Mouse (Mus musculus): ENCODE measurements around the gene Adcy1.

The Adcy1 gene

DNA sequence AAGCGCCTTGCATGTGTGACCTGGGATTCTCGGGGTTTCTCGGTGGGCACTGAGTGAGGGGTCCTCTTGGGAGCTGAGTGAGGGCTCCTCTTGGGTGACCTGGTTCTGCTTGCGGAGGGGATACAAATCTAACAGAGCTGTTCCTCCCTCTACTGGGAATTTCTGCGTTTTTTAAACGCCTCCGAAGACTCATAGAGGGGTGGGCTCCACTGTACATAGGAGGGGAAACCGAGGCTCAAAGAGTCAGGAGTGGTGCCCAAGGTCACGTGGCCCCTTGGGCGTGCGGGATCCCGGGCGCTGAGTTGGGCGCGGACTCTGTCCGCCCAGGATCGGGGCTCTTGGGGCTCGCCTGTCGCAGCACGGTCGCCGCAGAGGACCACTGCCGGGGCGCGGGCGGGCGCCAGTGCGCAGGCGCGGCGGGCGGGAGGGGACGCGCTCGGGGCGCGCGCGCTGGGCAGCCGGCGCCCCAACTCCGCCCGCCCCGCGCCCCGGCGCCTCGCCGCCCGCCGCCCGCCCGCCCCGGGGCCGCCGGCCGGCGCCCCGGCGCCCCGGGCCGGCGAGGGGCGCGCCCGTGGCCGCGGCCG, at the start of gene Adcy1:
TSS of gene Adcy1 (plus strand) at position 489 of the 584 bp plus-strand sequence.
- DNase-seq (ENCODE audit: low spot score): no peak

DNA sequence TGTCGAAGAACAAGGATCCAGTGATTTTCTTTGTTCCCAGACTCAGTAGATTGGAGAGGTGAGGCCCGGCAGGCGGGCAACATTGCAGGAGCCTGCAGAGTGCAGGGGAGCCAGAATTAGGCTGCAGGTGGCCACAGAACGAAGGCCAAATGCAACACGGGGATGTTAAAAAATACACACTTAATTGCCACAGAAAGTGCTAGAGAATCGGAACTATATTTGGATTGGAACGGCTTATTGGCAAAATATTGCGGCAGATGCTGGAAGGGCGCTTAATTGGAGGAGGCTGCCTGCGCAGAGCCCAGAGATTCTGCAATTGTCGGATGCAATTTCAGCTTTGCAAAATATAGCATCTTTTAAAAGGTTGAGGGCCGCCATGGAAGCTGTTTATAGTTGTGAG, 46.4 kb upstream of the Adcy1 start:
- no peak for DNase-seq (ENCODE audit: low spot score)

DNA sequence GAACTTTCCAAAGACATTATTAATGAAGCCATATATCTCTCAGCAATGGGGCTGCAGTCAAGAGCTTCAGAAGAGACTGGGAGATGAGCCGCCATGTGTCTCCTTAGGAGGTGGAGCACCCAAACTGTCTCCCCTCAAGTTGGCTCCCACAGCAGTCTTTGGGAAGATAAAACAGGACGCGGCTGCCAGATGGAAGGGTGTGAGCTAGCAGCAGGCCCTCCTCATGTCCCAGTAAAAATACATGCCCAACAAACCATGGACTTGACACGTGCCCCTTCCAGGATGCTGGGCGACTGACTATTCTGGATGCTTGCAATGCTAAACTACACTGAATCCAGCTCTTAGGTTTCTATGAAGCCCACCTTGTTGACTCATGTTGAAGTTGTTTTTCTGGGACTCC, 45.2 kb upstream of the Adcy1 start:
- no peak for DNase-seq (ENCODE audit: low spot score)

DNA sequence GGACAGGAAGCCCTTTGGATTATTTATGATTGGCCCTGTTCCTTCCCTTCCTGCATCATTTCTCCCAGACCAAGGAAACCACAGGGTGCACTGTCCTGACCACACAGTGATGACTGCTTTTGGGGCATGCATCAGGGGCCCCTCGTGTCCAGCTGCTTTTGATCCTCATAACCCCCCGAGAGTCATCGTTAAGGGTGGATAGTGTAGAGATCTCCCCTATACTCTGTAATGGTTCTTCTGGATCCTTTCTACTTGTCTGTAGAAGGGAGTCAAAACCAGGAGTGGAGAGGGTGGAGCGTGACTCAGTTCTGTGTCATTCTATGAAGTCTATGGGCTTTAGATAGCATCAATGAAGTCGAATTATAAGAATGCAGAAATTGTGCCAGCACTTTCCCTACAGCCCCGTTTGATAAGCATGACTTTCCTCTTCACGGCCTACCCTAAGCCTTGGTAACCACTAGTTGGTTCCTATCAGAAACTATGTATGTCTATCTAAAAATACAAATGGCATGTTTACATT, 44.2 kb upstream of the Adcy1 start:
- DNase-seq (ENCODE audit: low spot score): no peak

DNA sequence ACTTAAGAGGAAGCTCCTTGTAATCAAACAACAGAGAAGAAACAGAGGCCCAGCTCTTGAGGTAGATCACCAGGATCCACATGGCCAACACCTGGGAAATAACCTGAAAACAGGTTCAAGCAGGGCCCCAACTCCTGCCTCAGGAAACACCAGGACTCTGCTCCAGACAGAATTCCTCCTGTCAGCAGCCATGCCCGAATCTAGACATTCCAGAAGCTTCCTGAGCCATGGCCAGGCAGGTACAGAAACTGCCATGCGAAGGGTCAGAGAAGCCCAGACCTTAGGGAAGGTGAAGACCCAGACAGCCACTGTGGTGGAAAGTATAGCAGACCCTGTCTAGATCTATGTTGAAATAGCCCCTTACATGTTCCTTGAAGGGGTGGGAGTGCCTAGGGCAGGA, 30.2 kb upstream of the Adcy1 start:
- DNase-seq (ENCODE audit: low spot score): no peak

DNA sequence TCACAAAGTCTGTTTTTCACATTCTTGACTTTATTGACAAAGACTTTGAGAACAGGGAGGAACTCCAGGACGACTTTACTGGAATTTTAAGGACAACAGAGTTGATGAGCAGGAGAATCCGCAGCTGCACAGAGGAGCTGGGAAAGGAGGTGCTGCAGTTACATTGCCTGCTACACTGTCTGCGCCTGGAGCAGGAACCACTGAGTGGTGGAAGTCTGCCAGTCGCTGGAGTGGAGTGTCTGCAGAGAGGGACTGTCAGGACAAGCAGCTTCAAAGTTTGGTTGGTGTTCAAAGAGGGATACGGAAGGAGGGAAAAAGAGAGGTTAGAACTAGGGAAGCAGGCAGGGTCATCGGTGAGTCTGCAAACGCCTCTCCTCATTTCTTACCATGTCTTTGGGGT, 23.6 kb upstream of the Adcy1 start:
- no peak for DNase-seq (ENCODE audit: low spot score)

DNA sequence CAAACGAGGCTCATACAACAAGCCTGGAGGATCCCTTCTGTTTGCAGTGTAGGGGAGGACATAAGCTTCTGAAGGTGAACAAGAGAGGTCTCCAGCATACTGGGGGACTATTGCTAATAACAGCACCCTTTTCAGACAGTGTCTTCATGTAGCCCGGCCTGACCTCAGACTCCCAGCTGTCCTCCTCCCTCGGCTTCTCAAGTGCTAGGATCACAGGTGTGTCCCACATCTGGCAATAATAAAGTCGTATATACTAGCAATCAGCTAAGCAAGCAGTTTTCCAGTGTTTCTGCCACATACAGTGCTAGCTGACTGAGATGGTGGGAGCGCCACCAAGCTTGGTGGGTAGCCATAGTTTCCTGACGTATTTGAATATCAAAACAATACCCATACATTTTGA, 22.5 kb upstream of the Adcy1 start:
- DNase-seq (ENCODE audit: low spot score): no peak

DNA sequence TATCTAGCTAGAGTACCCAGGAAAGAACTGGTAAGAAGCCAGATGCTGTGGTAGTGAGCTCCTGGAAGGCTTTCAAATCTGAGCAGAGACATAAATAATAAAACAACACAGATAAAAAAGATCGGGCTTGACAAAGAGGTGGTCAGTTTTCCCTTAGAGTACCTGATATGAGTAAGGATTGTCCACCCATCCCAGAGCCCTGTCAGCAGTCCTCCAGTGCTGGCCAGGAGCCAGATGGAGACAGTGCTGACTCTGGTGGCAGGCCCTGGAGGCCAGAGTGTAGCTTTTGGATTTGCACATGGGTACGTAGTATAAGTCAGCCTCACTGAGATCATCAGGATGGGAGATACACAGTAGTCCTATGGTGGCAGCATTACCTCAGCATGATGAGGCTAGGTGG, 16.1 kb upstream of the Adcy1 start:
- no peak for DNase-seq (ENCODE audit: low spot score)

DNA sequence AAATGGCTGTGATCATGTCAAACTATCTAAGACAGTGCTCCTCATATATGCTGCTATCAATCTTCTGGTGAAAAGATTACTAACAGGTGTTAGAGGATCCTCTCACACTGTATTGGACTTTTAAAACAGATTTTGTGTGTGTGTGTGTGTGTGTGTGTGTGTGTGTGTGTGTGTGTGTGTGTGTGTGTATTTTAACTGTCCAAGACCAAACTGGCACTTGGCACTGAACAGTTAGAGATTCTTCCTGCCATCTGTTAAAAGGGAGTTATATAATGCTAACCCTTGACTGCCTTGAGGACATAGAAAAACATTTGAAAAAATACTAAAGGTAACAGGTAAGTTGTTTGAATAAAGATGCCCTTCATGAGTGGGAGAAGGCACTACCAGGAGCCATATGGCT, 15.7 kb upstream of the Adcy1 start:
- no peak for DNase-seq (ENCODE audit: low spot score)

DNA sequence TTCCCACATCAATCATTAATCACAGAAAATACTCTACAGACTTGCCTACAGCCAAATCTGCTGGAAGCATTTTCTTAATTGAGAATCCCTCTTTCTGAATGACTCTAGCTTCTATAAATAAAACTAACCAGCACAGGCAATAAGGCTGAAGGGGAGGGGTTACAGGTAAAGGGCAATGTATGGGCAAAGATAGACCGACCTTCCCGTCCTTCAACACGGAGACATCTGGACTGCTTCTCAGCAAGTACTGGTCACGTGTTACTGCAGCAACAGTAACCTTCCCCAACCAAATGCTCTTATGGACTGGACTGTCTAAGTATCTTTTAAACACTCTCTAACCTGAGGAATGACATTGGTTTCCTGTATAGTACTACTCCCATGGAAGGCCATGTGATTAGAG, 9.6 kb upstream of the Adcy1 start:
- DNase-seq (ENCODE audit: low spot score): no peak

DNA sequence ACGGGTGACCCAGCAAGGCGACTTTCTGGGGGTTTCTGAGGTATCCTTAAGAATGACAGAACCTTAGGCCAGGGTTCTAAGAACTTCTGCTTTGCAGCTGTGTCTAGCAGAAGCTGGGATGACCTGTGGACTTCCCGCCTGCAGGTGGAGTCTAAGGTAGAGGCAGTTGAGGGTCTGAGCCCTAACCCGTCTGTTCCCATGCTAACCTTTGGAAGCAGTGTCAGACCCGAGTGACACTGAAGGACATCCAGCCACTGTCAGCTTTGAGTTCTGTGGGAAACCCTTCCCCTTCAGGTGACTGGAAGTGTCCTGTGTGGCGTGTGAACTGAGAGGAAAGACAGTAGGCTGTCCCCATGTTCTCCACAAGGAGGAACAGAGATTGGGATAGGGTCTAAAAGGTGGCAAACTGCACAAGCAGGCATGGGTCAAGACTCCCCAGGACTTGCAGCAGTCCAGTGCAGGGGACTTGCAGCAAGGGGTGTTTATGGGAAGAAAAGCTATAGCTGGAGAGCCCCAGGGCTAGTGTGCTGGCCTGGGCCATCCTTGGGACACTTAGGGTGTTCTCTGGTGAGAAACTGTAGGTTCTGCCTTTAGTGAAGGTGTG, 8.5 kb upstream of the Adcy1 start:
- no peak for DNase-seq (ENCODE audit: low spot score)

DNA sequence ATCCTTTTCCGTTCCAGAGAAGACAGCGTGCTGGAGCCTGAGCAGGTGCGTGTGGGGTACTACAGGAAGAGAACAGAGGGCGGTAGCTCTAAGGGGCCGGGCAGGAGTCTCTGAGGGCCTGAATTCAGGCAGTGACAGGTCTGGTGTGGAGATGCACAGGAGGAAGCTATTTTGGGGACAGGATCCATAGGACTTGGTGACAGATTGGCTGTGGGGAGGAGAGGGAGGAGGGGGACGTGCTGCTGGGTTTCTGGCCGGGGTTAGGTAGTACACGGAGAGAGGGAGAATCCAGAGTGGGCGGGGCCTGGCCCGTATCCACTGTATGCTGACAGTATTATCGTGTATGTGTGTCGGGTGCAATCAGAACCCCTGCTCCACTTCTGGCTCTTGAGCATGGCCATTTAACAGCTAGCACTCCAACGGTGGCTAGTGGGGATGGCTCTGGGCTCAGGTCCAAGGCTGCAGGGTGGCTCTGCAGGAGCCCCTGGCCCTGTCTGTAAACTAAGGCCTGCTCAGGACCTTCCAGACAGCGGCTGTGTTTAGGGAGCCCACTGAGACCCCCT, 7.8 kb upstream of the Adcy1 start:
- DNase-seq (ENCODE audit: low spot score): no peak

DNA sequence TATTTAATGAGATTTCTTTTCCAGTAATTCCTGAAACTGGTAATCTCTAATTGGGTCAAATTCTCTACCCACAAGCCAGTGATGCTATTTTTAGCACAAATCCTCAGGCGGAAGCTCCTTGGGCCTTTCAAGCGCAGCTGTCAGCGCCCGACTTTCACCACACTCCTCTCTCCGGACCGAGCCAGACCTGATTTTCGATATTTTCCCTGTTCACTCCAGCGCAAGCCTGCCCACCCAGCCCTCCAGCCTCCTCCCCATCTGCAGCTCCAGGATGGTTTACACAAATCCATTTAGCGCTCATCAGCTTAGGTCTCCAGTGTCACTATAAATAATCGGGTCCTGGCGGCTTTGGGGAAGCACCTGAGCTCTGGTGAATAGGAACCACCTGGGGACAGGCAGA, 7.2 kb upstream of the Adcy1 start:
- DNase-seq (ENCODE audit: low spot score): no peak

DNA sequence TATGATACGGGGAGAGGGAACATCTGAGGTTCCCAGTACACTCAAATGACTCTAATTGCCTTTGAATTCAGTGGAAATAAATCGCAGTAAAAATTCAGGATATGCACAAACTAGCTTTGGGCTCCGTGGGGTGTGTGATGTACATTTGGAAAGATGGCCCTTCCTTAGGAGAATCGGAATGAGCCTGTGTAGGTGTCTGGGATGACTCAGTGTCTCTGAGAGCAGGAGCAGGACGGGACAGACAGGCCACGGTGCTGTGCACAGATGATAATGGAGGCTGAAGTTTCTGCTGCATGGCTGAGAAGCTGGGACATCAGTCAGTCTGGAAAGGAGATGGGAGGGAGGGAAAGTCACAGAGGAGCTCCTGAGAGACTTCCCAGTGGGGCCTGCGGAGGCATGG, 5.5 kb upstream of the Adcy1 start:
- no peak for DNase-seq (ENCODE audit: low spot score)

DNA sequence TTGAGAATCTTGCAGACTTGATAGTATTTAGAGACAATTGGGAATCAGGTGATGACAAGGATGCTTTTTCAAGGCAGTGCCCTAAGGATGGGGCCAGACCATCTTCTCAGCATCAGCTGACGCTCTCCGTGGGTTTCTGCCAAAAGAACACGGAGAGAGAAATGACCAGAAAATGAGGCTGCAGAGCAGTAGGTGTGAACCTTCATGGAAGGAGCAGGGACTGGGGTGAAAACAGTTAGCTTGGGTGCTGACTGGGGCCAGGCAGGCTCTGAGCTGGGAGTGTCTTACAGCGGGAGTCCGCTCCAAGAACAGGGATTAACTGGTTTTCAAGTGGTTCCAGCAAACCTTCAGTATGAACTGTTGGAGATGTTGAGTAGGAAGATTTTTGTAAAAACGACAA, 1.3 kb upstream of the Adcy1 start:
- no peak for DNase-seq (ENCODE audit: low spot score)

DNA sequence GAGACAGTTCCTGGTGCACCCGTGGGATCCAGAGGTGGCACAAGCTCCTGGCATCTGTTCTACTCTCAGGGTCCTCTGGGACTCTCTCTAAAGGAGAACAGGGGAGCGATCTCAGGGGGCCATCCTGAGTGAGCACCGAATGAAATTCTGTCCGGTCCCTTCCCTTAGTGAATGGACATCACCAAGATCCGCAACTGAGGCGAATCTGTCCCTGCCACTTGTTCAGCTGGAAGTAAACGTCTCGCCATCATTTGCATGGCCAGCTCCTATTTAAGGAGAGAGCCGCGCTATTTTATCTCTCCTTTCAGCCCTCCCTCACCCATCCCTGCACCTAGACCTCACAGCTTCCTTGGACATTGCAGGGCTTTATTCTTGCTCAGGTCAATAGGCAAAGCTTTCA, 723 bp upstream of the Adcy1 start:
- DNase-seq (ENCODE audit: low spot score): no peak

DNA sequence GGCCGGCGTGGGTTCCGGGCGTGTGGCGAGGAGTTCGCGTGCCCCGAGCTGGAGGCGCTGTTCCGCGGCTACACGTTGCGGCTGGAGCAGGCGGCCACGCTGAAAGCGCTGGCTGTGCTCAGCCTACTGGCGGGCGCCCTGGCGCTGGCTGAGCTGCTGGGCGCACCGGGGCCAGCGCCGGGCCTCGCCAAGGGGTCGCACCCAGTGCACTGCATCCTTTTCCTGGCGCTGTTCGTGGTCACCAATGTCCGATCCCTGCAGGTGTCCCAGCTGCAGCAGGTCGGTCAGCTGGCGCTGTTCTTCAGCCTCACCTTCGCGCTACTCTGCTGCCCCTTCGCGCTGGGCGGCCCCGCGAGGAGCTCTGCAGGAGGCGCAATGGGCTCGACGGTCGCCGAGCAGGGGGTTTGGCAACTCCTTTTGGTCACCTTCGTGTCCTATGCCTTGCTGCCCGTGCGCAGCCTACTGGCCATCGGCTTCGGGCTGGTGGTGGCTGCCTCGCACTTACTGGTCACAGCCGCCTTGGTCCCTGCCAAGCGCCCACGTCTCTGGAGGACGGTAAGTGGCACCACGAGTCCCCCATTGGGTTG, 485 bp downstream of the Adcy1 start:
- no peak for DNase-seq (ENCODE audit: low spot score)

DNA sequence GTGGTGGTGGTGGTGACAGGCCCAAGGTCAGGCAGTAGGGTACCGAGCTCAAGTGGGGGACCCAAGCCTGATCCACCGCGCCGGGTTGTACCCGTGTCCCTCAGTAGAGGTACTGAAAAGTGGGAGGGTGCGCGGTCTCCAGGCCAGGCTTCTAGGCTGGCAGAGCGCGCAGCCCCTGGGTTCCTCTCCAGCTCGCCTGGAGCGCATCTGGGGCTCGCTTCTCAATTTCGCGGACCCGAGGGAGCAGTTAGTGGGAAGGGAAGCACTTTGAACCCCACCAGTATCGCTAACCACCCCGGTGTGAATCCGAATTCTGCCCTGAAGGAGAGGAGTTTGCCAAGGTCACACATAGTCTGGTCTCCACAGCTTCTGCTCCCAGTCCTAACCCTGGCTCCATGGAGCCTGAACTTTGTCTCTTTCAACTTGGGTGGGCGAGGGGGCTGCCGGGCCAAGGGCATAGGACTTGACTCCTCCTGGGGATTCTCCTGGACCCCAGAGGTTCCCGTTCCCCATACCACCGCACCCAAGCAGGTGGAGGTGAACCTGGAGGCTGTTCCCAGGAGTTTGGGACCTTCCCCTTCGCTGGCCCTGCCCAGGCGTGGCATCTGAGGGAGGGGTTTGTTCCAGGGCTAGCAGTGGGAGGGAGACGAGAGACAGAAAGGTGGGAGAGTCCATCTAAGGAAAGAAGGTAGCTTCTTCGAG, 1.3 kb downstream of the Adcy1 start:
- DNase-seq (ENCODE audit: low spot score): no peak

DNA sequence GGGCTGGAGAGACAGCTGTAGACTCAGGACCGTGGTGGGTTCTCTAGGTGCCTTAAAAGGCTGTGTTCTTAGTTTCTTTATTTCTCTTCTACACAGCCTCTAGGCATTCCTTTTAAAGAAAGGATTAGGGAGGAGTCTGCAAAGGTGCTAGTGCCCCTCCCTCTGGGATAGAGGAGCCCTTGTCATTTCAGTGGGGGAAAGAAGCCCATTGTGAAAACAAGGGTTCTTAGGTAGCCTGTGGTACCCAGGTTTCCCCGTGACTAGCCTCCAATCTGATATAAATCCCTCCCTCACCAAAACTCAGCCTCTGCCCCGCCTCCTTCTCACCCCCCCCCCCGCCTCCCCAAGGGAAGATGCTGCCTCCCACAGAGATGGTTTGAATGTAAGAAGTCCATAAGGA, 2.1 kb downstream of the Adcy1 start:
- DNase-seq (ENCODE audit: low spot score): no peak

DNA sequence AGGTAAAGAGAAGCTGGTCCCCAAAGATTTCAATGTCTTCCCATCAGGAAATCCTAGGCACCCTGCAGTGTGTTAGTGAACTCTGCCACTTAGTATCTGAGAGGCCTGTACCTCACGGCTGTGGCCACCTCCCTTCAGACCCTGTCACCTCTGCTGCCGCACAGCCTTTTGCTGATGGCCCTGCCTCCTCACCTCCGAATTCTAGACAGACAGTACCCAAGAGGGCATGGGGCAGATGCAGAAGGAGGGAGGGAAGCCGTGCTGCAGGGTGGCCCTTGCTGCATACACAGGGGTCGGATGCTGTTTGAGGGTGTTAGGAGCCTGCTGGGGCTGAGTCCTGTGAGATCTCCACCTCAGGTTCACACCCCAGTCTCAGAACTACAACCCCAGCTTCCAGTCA, 2.6 kb downstream of the Adcy1 start:
- no peak for DNase-seq (ENCODE audit: low spot score)

DNA sequence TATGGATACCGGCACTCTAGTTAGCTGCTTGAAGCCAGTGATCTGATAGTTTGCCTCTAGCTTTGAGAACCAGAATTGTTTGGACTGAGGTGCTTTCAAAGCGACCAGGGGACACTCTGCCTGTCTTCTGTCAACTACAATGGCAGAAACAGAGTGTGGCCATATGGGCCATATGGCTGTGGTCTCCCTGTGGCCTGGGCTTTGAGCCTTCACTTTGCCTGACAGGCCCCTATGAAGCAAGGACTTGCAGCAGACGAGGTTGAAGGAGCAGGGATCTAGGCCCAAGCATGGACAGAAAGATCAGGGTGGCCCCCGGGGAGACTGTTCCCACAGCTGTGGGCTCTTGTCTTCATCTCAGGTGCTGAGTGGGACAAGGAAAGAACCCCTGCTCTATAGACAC, 4.0 kb downstream of the Adcy1 start:
- no peak for DNase-seq (ENCODE audit: low spot score)

DNA sequence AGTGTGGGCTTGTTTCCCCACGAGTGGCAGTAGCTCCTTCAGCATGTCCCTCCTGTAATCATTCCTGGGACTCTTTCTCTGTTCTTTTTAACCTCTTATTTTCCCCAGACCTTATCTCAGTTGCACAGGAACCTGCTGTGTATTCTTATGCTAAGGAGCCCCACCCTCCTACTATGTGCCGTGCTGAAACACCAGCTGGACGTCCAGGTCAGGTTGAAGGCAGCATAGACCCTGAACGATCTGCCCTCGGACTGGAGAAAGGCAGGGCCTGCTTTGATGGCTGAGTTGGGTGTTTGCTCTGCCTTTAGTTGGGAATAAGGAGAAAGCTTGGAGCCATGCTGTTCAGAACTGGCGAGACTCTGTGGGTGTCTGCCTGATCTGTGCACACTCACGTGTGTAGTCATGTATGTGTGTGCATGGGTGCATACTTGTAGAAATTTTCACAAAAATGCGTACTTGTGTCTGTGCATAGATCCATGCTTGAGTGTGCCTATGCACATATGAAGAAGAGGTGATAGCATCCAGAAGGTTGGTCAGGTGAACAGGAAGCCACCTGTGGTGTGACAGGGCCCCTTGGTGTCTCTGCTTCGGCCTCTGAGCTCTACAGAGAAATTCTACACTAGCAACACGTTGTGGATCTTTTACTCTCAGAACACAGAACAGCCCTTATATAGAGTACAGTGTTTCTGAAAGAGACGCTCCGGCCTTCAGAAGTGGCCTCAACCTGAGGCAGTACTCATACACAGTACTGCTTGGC, 5.4 kb downstream of the Adcy1 start:
- DNase-seq (ENCODE audit: low spot score): no peak
